Mouse (Mus musculus) liver, embryonic 14.5 days (tissue): ENCODE data around the gene Pcsk4.

Experiments
- CTCF ChIP-seq: IDR thresholded peaks from 2 replicates; pipeline ENCODE4 v1.5.1; 2016; ENCODE audit warnings: antibody characterized with exemption, low read depth, control low read depth
- EP300 ChIP-seq: IDR thresholded peaks from 2 replicates; pipeline ENCODE4 v1.6.1; 2016; ENCODE audit warnings: antibody characterized with exemption, low read depth

DNA sequence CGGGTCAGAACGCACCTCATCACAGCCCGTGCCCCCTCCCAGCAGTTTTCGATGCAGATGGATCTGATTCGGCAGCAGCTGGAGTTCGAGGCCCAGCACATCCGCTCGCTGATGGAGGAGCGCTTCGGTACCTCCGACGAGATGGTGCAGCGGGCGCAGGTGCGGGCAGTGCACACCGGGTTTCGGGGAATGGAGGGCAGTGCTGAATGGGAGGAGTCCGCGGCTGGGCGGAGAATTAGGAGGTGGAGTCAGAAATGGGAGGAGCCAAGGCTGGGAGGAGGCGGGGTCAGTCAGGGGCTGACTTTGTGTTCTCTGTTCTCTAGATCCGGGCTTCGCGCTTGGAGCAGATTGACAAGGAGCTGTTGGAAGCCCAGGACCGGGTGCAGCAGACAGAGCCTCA lies 24.4 kb downstream of the Pcsk4 start:
- TF ChIP-seq CTCF (no peak), EP300 (no peak)
